Mouse (Mus musculus): ENCODE measurements at regions not wholly inside any gene's neighbourhood (a gene's known extent, or its start where the extent isn't known, plus 50 kb on each side); places are given as distances from the start of the nearest gene placed in this dataset.

DNA sequence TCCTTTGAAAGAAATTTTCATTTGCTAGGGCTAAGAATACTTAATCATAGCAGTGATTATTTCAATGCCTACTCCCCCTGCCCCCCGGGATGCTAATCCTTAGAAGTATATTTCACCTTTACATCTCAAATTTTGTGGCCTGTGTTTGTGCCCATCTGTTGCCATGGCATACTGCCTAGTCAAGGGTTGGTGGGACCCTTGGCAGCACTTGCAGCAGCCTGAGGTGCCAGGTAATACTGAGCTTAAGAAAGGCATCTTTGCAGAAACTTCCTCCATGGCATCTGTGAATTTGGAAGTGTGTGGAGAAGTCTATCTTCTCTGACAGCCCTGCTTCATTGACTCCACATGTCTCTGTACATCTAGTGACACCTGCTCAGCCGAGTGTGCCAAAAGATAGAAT, 1257.5 kb downstream of the Pcdh7 start:
- intact Hi-C loops (cut with DNase I): no loop called here
- no peaks in the 10 kb centered on the region for H3K79me2 ChIP-seq (replicated peaks; ENCODE audit: control insufficient read depth, insufficient read depth, low read length)
- H3K27me3 ChIP-seq (ENCODE audit: control insufficient read depth, insufficient read depth, low read length): no peaks in the 10 kb centered on the region
- no peaks in the 10 kb centered on the region for H3K4me1 ChIP-seq (ENCODE audit: control insufficient read depth, insufficient read depth, low read length)
- H3K36me3 ChIP-seq (ENCODE audit: control insufficient read depth, insufficient read depth, low read length): no peaks in the 10 kb centered on the region
- H3K9ac ChIP-seq (ENCODE audit: low read depth, low read length): no peak overlapping the region
- no peak overlapping the region for H3K27ac ChIP-seq
- H3K4me3 ChIP-seq: no peak overlapping the region
- DNase-seq: no peak
- TF ChIP-seq POLR2A (IDR thresholded peaks at IDR 0.05; ENCODE audit: insufficient read depth, low read depth, low read length): no peak
- WGBS: 68% methylated on average over 2 of the region's 2 CpGs

DNA sequence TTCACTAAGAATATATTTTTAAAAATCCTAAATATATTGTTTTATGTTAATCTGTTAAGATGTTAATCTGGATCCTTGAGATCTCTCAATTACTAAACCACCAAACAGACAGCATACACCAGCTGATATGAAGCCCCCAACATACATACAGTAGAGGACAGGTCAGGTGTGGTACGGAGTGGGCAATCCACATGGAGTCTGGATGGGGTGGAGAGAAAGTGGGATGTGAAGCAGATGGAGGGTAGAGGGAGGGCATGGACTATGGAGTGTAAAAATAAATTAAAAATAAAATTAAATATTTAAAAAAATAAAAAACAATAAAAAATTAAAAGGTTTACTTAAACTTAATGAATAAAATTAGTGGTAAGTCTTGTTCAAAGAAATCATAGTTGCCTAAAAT, 1270.0 kb downstream of the Pcdh7 start:
- TF ChIP-seq EP300 (IDR thresholded peaks at IDR 0.05; ENCODE audit: insufficient read depth, low read depth, low read length) (no peak), CTCF (IDR thresholded peaks at IDR 0.05) (no peak), POLR2A (IDR thresholded peaks at IDR 0.05; ENCODE audit: insufficient read depth, low read depth, low read length) (no peak)
- Histone ChIP-seq H3K36me3 (ENCODE audit: control insufficient read depth, insufficient read depth, low read length) (no peaks in the 10 kb centered on the region), H3K4me1 (ENCODE audit: control insufficient read depth, insufficient read depth, low read length) (no peaks in the 10 kb centered on the region), H3K27ac (no peak overlapping the region), H3K79me2 (replicated peaks; ENCODE audit: control insufficient read depth, insufficient read depth, low read length) (no peaks in the 10 kb centered on the region), H3K4me3 (no peak overlapping the region), H3K9ac (ENCODE audit: low read depth, low read length) (no peak overlapping the region), H3K27me3 (ENCODE audit: control insufficient read depth, insufficient read depth, low read length) (no peaks in the 10 kb centered on the region)
- no peak for DNase-seq
- WGBS: 77% methylated on average over 1 of the region's 1 CpGs
- intact Hi-C loops (cut with DNase I): no loop called here
